Mouse (Mus musculus): ENCODE measurements around the gene Plcb3. TPM values are rescaled to one million over a fixed set of nuclear protein-coding genes. Genes with fewer than 3 reads are reported as not detected.

Plcb3 gene
- polyA plus RNA-seq, 1 experiment from 2014 or later = 5.9 TPM

GRCm38 (mm10) chr19:6968491-6969271 lies 7.6 kb downstream of the Plcb3 start:
- Histone ChIP-seq H3K9me3 (replicated peaks) (no peaks in the 10 kb centered on the region), H3K4me2 (peak overlapping the region; percentile 97), H3K9ac (peak overlapping the region; percentile 75), H3K4me3 (replicated peaks) (peak overlapping the region; percentile 66), H3K27ac (replicated peaks) (no peak overlapping the region), H3K27me3 (peaks cover 22% of the 10 kb centered on the region), H3K36me3 (replicated peaks) (peaks cover 17% of the 10 kb centered on the region; the same call in 1 of the 2 replicates), H3K4me1 (replicated peaks) (peaks cover 66% of the 10 kb centered on the region)
- WGBS (ENCODE audit: insufficient replicate concordance) = 7% methylated on average over 15 of the region's 15 CpGs
- ATAC-seq (ENCODE audit: insufficient read depth) = no peak

GRCm38 (mm10) chr19:6956461-6956860 lies 19.8 kb downstream of the Plcb3 start:
- H3K4me2 ChIP-seq = no peak overlapping the region
- 62% methylated on average over 10 of the region's 10 CpGs for WGBS (ENCODE audit: insufficient replicate concordance)
- no peak for ATAC-seq (ENCODE audit: insufficient read depth)
- no peaks in the 10 kb centered on the region for H3K9me3 ChIP-seq (replicated peaks)
- H3K4me3 ChIP-seq (replicated peaks) = no peak overlapping the region
- H3K36me3 ChIP-seq (replicated peaks) = peaks cover 33% of the 10 kb centered on the region
- H3K9ac ChIP-seq = no peak overlapping the region
- H3K27ac ChIP-seq (replicated peaks) = no peak overlapping the region
- no peaks in the 10 kb centered on the region for H3K27me3 ChIP-seq
- peaks cover 25% of the 10 kb centered on the region for H3K4me1 ChIP-seq (replicated peaks)

- Histone ChIP-seq H3K4me1 (replicated peaks) (peaks cover 35% of the 10 kb centered on the region), H3K4me2 (no peak overlapping the region), H3K4me3 (replicated peaks) (no peak overlapping the region), H3K27ac (replicated peaks) (no peak overlapping the region), H3K9ac (no peak overlapping the region), H3K27me3 (no peaks in the 10 kb centered on the region), H3K36me3 (replicated peaks) (peaks cover 33% of the 10 kb centered on the region), H3K9me3 (replicated peaks) (no peaks in the 10 kb centered on the region)
- 67% methylated on average over 7 of the region's 7 CpGs for WGBS (ENCODE audit: insufficient replicate concordance)
- no peak for ATAC-seq (ENCODE audit: insufficient read depth)
Measured at GRCm38 (mm10) chr19:6955424-6955823, 20.8 kb downstream of the Plcb3 start.

GRCm38 (mm10) chr19:6954046-6954445 lies 22.2 kb downstream of the Plcb3 start:
- WGBS (ENCODE audit: insufficient replicate concordance) = 69% methylated on average over 9 of the region's 9 CpGs
- H3K9ac ChIP-seq = no peak overlapping the region
- peaks cover 49% of the 10 kb centered on the region for H3K4me1 ChIP-seq (replicated peaks)
- no peak overlapping the region for H3K4me2 ChIP-seq
- H3K4me3 ChIP-seq (replicated peaks) = no peak overlapping the region
- H3K36me3 ChIP-seq (replicated peaks) = peaks cover 33% of the 10 kb centered on the region
- no peaks in the 10 kb centered on the region for H3K27me3 ChIP-seq
- H3K9me3 ChIP-seq (replicated peaks) = no peaks in the 10 kb centered on the region
- ATAC-seq (ENCODE audit: insufficient read depth) = no peak
- no peak overlapping the region for H3K27ac ChIP-seq (replicated peaks)

GRCm38 (mm10) chr19:6952712-6953037 lies 23.6 kb downstream of the Plcb3 start:
- H3K27ac ChIP-seq (replicated peaks) = peak overlapping the region; percentile 91
- 3% methylated on average over 3 of the region's 3 CpGs for WGBS (ENCODE audit: insufficient replicate concordance)
- no peaks in the 10 kb centered on the region for H3K27me3 ChIP-seq
- H3K4me3 ChIP-seq (replicated peaks) = peak overlapping the region; percentile 79
- H3K4me1 ChIP-seq (replicated peaks) = peaks cover 55% of the 10 kb centered on the region
- H3K9me3 ChIP-seq (replicated peaks) = no peaks in the 10 kb centered on the region
- peaks cover 24% of the 10 kb centered on the region for H3K36me3 ChIP-seq (replicated peaks)
- H3K4me2 ChIP-seq = peak overlapping the region; percentile 98
- ATAC-seq (ENCODE audit: insufficient read depth) = no peak
- peak overlapping the region; percentile 73; the same call in 1 of the 2 replicates for H3K9ac ChIP-seq

- Histone ChIP-seq H3K9ac (peak overlapping the region; percentile 73), H3K36me3 (replicated peaks) (peaks cover 19% of the 10 kb centered on the region), H3K27me3 (no peaks in the 10 kb centered on the region), H3K4me3 (replicated peaks) (peak overlapping the region; percentile 79), H3K4me2 (peak overlapping the region; percentile 98), H3K27ac (replicated peaks) (peak overlapping the region; percentile 91), H3K4me1 (replicated peaks) (peaks cover 56% of the 10 kb centered on the region), H3K9me3 (replicated peaks) (no peaks in the 10 kb centered on the region)
- peak; percentile 31 for ATAC-seq (ENCODE audit: insufficient read depth)
- WGBS (ENCODE audit: insufficient replicate concordance) = 1% methylated on average over 31 of the region's 31 CpGs
Measured at GRCm38 (mm10) chr19:6951994-6952711, 24.1 kb downstream of the Plcb3 start.

GRCm38 (mm10) chr19:6951381-6951968 lies 24.8 kb downstream of the Plcb3 start:
- WGBS (ENCODE audit: insufficient replicate concordance) = under 1% methylated on average over 35 of the region's 35 CpGs
- Histone ChIP-seq H3K9me3 (replicated peaks) (no peaks in the 10 kb centered on the region), H3K27me3 (no peaks in the 10 kb centered on the region), H3K36me3 (replicated peaks) (peaks cover 17% of the 10 kb centered on the region), H3K27ac (replicated peaks) (peak overlapping the region; percentile 91), H3K4me2 (peak overlapping the region; percentile 98), H3K4me1 (replicated peaks) (peaks cover 57% of the 10 kb centered on the region), H3K9ac (peak overlapping the region; percentile 73), H3K4me3 (replicated peaks) (peak overlapping the region; percentile 79)
- peak; percentile 70 for ATAC-seq (ENCODE audit: insufficient read depth)

- WGBS (ENCODE audit: insufficient replicate concordance) = under 1% methylated on average over 28 of the region's 28 CpGs
Measured at GRCm38 (mm10) chr19:6950613-6951153, 25.6 kb downstream of the Plcb3 start.

GRCm38 (mm10) chr19:6949951-6950350 lies 26.3 kb downstream of the Plcb3 start:
- no peak overlapping the region for H3K4me3 ChIP-seq (replicated peaks)
- H3K9ac ChIP-seq = no peak overlapping the region

More at GRCm38 (mm10) chr19:6950613-6951153, 25.6 kb downstream of the Plcb3 start:
- Histone ChIP-seq H3K27ac (replicated peaks) (peak overlapping the region; percentile 91), H3K9ac (peak overlapping the region; percentile 73), H3K4me2 (peak overlapping the region; percentile 98), H3K4me3 (replicated peaks) (peak overlapping the region; percentile 79), H3K9me3 (replicated peaks) (no peaks in the 10 kb centered on the region), H3K4me1 (replicated peaks) (peaks cover 57% of the 10 kb centered on the region), H3K27me3 (no peaks in the 10 kb centered on the region), H3K36me3 (replicated peaks) (peaks cover 14% of the 10 kb centered on the region)
- ATAC-seq (ENCODE audit: insufficient read depth) = peak; percentile 16

GRCm38 (mm10) chr19:6949532-6949931 lies 26.7 kb downstream of the Plcb3 start:
- H3K9ac ChIP-seq = no peak overlapping the region
- 80% methylated on average over 5 of the region's 5 CpGs for WGBS (ENCODE audit: insufficient replicate concordance)

More at GRCm38 (mm10) chr19:6949951-6950350, 26.3 kb downstream of the Plcb3 start:
- Histone ChIP-seq H3K36me3 (replicated peaks) (peaks cover 7% of the 10 kb centered on the region; the same call in 1 of the 2 replicates), H3K27ac (replicated peaks) (no peak overlapping the region), H3K9me3 (replicated peaks) (no peaks in the 10 kb centered on the region), H3K4me2 (peak overlapping the region; percentile 98), H3K27me3 (no peaks in the 10 kb centered on the region), H3K4me1 (replicated peaks) (peaks cover 57% of the 10 kb centered on the region)
- no peak for ATAC-seq (ENCODE audit: insufficient read depth)
- 52% methylated on average over 5 of the region's 5 CpGs for WGBS (ENCODE audit: insufficient replicate concordance)

GRCm38 (mm10) chr19:6948186-6948585 lies 28.1 kb downstream of the Plcb3 start:
- Histone ChIP-seq H3K36me3 (replicated peaks) (no peaks in the 10 kb centered on the region), H3K27me3 (no peaks in the 10 kb centered on the region), H3K4me2 (no peak overlapping the region), H3K27ac (replicated peaks) (no peak overlapping the region), H3K9ac (no peak overlapping the region), H3K9me3 (replicated peaks) (no peaks in the 10 kb centered on the region), H3K4me1 (replicated peaks) (peaks cover 54% of the 10 kb centered on the region), H3K4me3 (replicated peaks) (no peak overlapping the region)
- ATAC-seq (ENCODE audit: insufficient read depth) = no peak
- WGBS (ENCODE audit: insufficient replicate concordance) = 62% methylated on average over 4 of the region's 4 CpGs

More at GRCm38 (mm10) chr19:6949532-6949931, 26.7 kb downstream of the Plcb3 start:
- Histone ChIP-seq H3K36me3 (replicated peaks) (peaks cover 3% of the 10 kb centered on the region; the same call in 1 of the 2 replicates), H3K4me2 (no peak overlapping the region; the same call in 1 of the 2 replicates), H3K9me3 (replicated peaks) (no peaks in the 10 kb centered on the region), H3K4me1 (replicated peaks) (peaks cover 57% of the 10 kb centered on the region), H3K27me3 (no peaks in the 10 kb centered on the region), H3K27ac (replicated peaks) (no peak overlapping the region), H3K4me3 (replicated peaks) (no peak overlapping the region)
- ATAC-seq (ENCODE audit: insufficient read depth) = no peak
